Mouse (Mus musculus) forelimb bud, embryonic 11.5 days (tissue): ENCODE results near the gene Mad2l1bp.

Source experiments
- DNase-seq: peaks from one replicate; pipeline ENCODE4 v3.0.0-alpha.2; 2012; ENCODE audit warnings: low read depth, low spot score

Mad2l1bp gene

GRCm38 (mm10) chr17:46152847-46153782 lies at the start of gene Mad2l1bp:
Mad2l1bp (minus strand) TSS chr17:46153553.
- DNase-seq = peak; percentile 92

- no peak for DNase-seq
These were observed 49.7 kb upstream of the Mad2l1bp start for GRCm38 (mm10) chr17:46203078-46203477.

GRCm38 (mm10) chr17:46202421-46203071 lies 49.2 kb upstream of the Mad2l1bp start, which contains the start of the genes Polh and Xpo5:
Polh (minus strand) TSS chr17:46202645.
Xpo5 (plus strand) TSS chr17:46202782.
- peak; percentile 98 for DNase-seq

- no peak for DNase-seq
These were observed 47.8 kb upstream of the Mad2l1bp start for GRCm38 (mm10) chr17:46201151-46201550.

GRCm38 (mm10) chr17:46188829-46189228 lies 35.5 kb upstream of the Mad2l1bp start:
- no peak for DNase-seq

GRCm38 (mm10) chr17:46182273-46182672 lies 28.9 kb upstream of the Mad2l1bp start:
- DNase-seq = no peak

GRCm38 (mm10) chr17:46170538-46170937 lies 17.2 kb upstream of the Mad2l1bp start:
- DNase-seq = peak; percentile 42

- DNase-seq = no peak
These were observed 15.4 kb upstream of the Mad2l1bp start for GRCm38 (mm10) chr17:46168768-46169167.

GRCm38 (mm10) chr17:46168318-46168717 lies 15.0 kb upstream of the Mad2l1bp start:
- no peak for DNase-seq

- DNase-seq = no peak
These were observed 13.7 kb upstream of the Mad2l1bp start for GRCm38 (mm10) chr17:46167014-46167413.

GRCm38 (mm10) chr17:46166270-46166669 lies 12.9 kb upstream of the Mad2l1bp start:
- no peak for DNase-seq

GRCm38 (mm10) chr17:46165460-46165859 lies 12.1 kb upstream of the Mad2l1bp start:
- no peak for DNase-seq

- no peak for DNase-seq
These were observed 11.4 kb upstream of the Mad2l1bp start for GRCm38 (mm10) chr17:46164791-46165190.

GRCm38 (mm10) chr17:46164301-46164700 lies 10.9 kb upstream of the Mad2l1bp start:
- DNase-seq = no peak

GRCm38 (mm10) chr17:46162951-46163421 lies 9.6 kb upstream of the Mad2l1bp start:
- no peak for DNase-seq

GRCm38 (mm10) chr17:46162551-46162950 lies 9.2 kb upstream of the Mad2l1bp start:
- DNase-seq = no peak

GRCm38 (mm10) chr17:46161710-46162109 lies 8.4 kb upstream of the Mad2l1bp start:
- no peak for DNase-seq

- DNase-seq = peak; percentile 45
These were observed 7.8 kb upstream of the Mad2l1bp start for GRCm38 (mm10) chr17:46161179-46161578.

- DNase-seq = peak; percentile 100
These were observed 7.3 kb upstream of the Mad2l1bp start, which contains the start of gene Gtpbp2 for GRCm38 (mm10) chr17:46160686-46161085. Gtpbp2 (plus strand) TSS chr17:46161032.

GRCm38 (mm10) chr17:46160090-46160662 lies 6.8 kb upstream of the Mad2l1bp start:
- DNase-seq = peak; percentile 92

- no peak for DNase-seq
These were observed 5.9 kb upstream of the Mad2l1bp start for GRCm38 (mm10) chr17:46159236-46159635.

- no peak for DNase-seq
These were observed 3.8 kb upstream of the Mad2l1bp start for GRCm38 (mm10) chr17:46157131-46157530.
